Mouse (Mus musculus) forebrain, postnatal 0 days (tissue): ENCODE data around the gene Tmtc1. TPM values are rescaled to one million over a fixed set of nuclear protein-coding genes. Genes with fewer than 3 reads are reported as not detected.

Source experiments
- ATAC-seq: fragments of 200-750 bp; cut with Nextera tagmentation; 2 replicates; pipeline ENCODE4 v1.8.0; 2017; ENCODE audit warnings: mild to moderate bottlenecking, moderate library complexity
- DNase-seq: peaks from one replicate; pipeline ENCODE4 v3.0.0-alpha.2; 2015
- H3K27ac ChIP-seq: fragments of 300-500 bp; sonication (generic); 2 replicates; pipeline ENCODE4 v1.5.1; 2014; ENCODE audit warnings: low read depth, mild to moderate bottlenecking, antibody characterized with exemption, low read length, moderate library complexity, mixed read lengths
- H3K27me3 ChIP-seq: fragments of 300-500 bp; sonication (generic); 2 replicates; pipeline ENCODE4 v1.6.1; 2014; ENCODE audit warnings: mild to moderate bottlenecking, low read length, mixed read lengths; ENCODE audit not compliant: insufficient read depth
- H3K36me3 ChIP-seq: fragments of 300-500 bp; sonication (generic); 2 replicates; pipeline ENCODE4 v1.6.1; 2014; ENCODE audit warnings: mild to moderate bottlenecking, moderate library complexity; ENCODE audit not compliant: insufficient read depth
- H3K4me1 ChIP-seq: fragments of 300-500 bp; sonication (generic); 2 replicates; pipeline ENCODE4 v1.6.1; 2014; ENCODE audit warnings: antibody characterized with exemption; ENCODE audit not compliant: insufficient read depth
- H3K4me2 ChIP-seq: fragments of 300-500 bp; sonication (generic); 2 replicates; pipeline ENCODE4 v1.6.1; 2014; ENCODE audit warnings: low read depth, mild to moderate bottlenecking, moderate library complexity
- H3K4me3 ChIP-seq: fragments of 300-500 bp; sonication (generic); 2 replicates; pipeline ENCODE4 v1.5.1; 2014; ENCODE audit warnings: low read depth, low read length, mixed read lengths
- H3K9ac ChIP-seq: fragments of 300-500 bp; sonication (generic); 2 replicates; pipeline ENCODE4 v1.6.1; 2014; ENCODE audit warnings: mild to moderate bottlenecking
- H3K9me3 ChIP-seq: fragments of 300-500 bp; sonication (generic); 2 replicates; pipeline ENCODE4 v1.6.1; 2016; ENCODE audit warnings: low read length
- CTCF ChIP-seq: sonication (generic); IDR thresholded peaks from 2 replicates; pipeline ENCODE4 v1.5.1; 2016; ENCODE audit warnings: antibody characterized with exemption, control low read depth, low read depth
- WGBS: fragments of 180-500 bp; shearing (Covaris S2); extraction: QIAGEN DNeasy Blood & Tissue Kit; methylation state at CpG from one replicate; pipeline ENCODE4 v1.1.7; 2014; 5-methylcytosine and 5-hydroxymethylcytosine counted together
- polyA plus RNA-seq: library from polyadenylated mRNA; unstranded; fragments of >200 nt; fragmentation: Nextera tagmentation; extraction: Ambion mirVana; gene quantifications from 2 replicates; pipeline ENCODE4 v1.2.1, GENCODE M21; 2015
- total RNA-seq: library from RNA; depleted of rRNA; stranded (reverse); fragments of >200 nt; gene quantifications from 2 replicates; pipeline ENCODE4 v1.2.3, GENCODE M21; 2014

The Tmtc1 gene
- total and polyA plus RNA-seq, 2 experiments from 2014 or later: 1.7 to 18.9 TPM

- TF ChIP-seq CTCF: no peak
- 63% methylated on average over 3 of the region's 3 CpGs for WGBS
These were observed 40.4 kb downstream of the Tmtc1 start for GRCm38 (mm10) chr6:148403761-148404160.

GRCm38 (mm10) chr6:148401031-148401430 lies 43.2 kb downstream of the Tmtc1 start:
- Histone ChIP-seq H3K9ac (no peak overlapping the region), H3K4me1 (no peaks in the 10 kb centered on the region; the same call in 1 of the 2 replicates), H3K36me3 (no peaks in the 10 kb centered on the region), H3K9me3 (no peaks in the 10 kb centered on the region), H3K4me2 (no peak overlapping the region), H3K4me3 (no peak overlapping the region), H3K27me3 (no peaks in the 10 kb centered on the region), H3K27ac (no peak overlapping the region)
- WGBS: 91% methylated on average over 6 of the region's 6 CpGs
- DNase-seq (no peak), ATAC-seq (no peak)
- no peak for TF ChIP-seq CTCF

More at GRCm38 (mm10) chr6:148403761-148404160, 40.4 kb downstream of the Tmtc1 start:
- H3K4me2 ChIP-seq: no peak overlapping the region
- no peaks in the 10 kb centered on the region for H3K4me1 ChIP-seq
- ATAC-seq (no peak), DNase-seq (no peak)
- no peaks in the 10 kb centered on the region for H3K9me3 ChIP-seq
- H3K27ac ChIP-seq: no peak overlapping the region
- no peak overlapping the region for H3K4me3 ChIP-seq
- H3K9ac ChIP-seq: no peak overlapping the region
- no peaks in the 10 kb centered on the region for H3K27me3 ChIP-seq
- H3K36me3 ChIP-seq: no peaks in the 10 kb centered on the region

- Histone ChIP-seq H3K9ac (no peak overlapping the region), H3K9me3 (no peaks in the 10 kb centered on the region), H3K36me3 (no peaks in the 10 kb centered on the region), H3K4me2 (no peak overlapping the region), H3K27me3 (no peaks in the 10 kb centered on the region), H3K27ac (no peak overlapping the region), H3K4me3 (no peak overlapping the region), H3K4me1 (no peaks in the 10 kb centered on the region; the same call in 1 of the 2 replicates)
- ATAC-seq (no peak), DNase-seq (no peak)
- 93% methylated on average over 2 of the region's 2 CpGs for WGBS
- TF ChIP-seq CTCF: no peak
These were observed 44.6 kb downstream of the Tmtc1 start for GRCm38 (mm10) chr6:148399541-148399940.

GRCm38 (mm10) chr6:148398888-148399287 lies 45.3 kb downstream of the Tmtc1 start:
- Histone ChIP-seq H3K27ac (no peak overlapping the region), H3K36me3 (no peaks in the 10 kb centered on the region), H3K4me3 (no peak overlapping the region), H3K9ac (no peak overlapping the region), H3K27me3 (no peaks in the 10 kb centered on the region), H3K4me1 (no peaks in the 10 kb centered on the region; the same call in 1 of the 2 replicates), H3K4me2 (no peak overlapping the region), H3K9me3 (no peaks in the 10 kb centered on the region)
- 64% methylated on average over 2 of the region's 2 CpGs for WGBS
- no peak for DNase-seq
- ATAC-seq: no peak
- no peak for TF ChIP-seq CTCF

GRCm38 (mm10) chr6:148397270-148397669 lies 46.9 kb downstream of the Tmtc1 start:
- Histone ChIP-seq H3K27me3 (no peaks in the 10 kb centered on the region), H3K27ac (no peak overlapping the region), H3K9me3 (no peaks in the 10 kb centered on the region), H3K36me3 (no peaks in the 10 kb centered on the region), H3K4me1 (peaks cover 3% of the 10 kb centered on the region; the same call in 1 of the 2 replicates), H3K4me3 (no peak overlapping the region), H3K4me2 (no peak overlapping the region), H3K9ac (no peak overlapping the region)
- ATAC-seq (peak; percentile 58; the same call in 1 of the 2 replicates), DNase-seq (no peak)
- 79% methylated on average over 5 of the region's 5 CpGs for WGBS
- no peak for TF ChIP-seq CTCF

GRCm38 (mm10) chr6:148395272-148395671 lies 48.9 kb downstream of the Tmtc1 start:
- Histone ChIP-seq H3K4me3 (no peak overlapping the region), H3K9me3 (no peaks in the 10 kb centered on the region), H3K36me3 (no peaks in the 10 kb centered on the region), H3K9ac (no peak overlapping the region), H3K27ac (no peak overlapping the region), H3K4me2 (no peak overlapping the region), H3K27me3 (no peaks in the 10 kb centered on the region), H3K4me1 (peaks cover 8% of the 10 kb centered on the region; the same call in 1 of the 2 replicates)
- DNase-seq: no peak
- no peak for ATAC-seq
- peak; percentile 59 for TF ChIP-seq CTCF
- 92% methylated on average over 3 of the region's 3 CpGs for WGBS

- DNase-seq: no peak
- H3K4me3 ChIP-seq: no peak overlapping the region
- no peaks in the 10 kb centered on the region for H3K27me3 ChIP-seq
- H3K27ac ChIP-seq: no peak overlapping the region
- H3K9me3 ChIP-seq: no peaks in the 10 kb centered on the region
- peaks cover 11% of the 10 kb centered on the region; the same call in 1 of the 2 replicates for H3K4me1 ChIP-seq
- no peak for ATAC-seq
- WGBS: 82% methylated on average over 3 of the region's 3 CpGs
- H3K36me3 ChIP-seq: no peaks in the 10 kb centered on the region
- H3K4me2 ChIP-seq: no peak overlapping the region
- no peak for TF ChIP-seq CTCF
- no peak overlapping the region for H3K9ac ChIP-seq
These were observed 49.9 kb downstream of the Tmtc1 start for GRCm38 (mm10) chr6:148394294-148394693.
